Mouse (Mus musculus) liver, embryonic 12.5 days (tissue): ENCODE results near the gene Polr2e. TPM values are rescaled to one million over a fixed set of nuclear protein-coding genes. Genes with fewer than 3 reads are reported as not detected.

ENCODE experiments used
- ATAC-seq: fragments of 200-750 bp; cut with Nextera tagmentation; 2 replicates; pipeline ENCODE4 v1.8.0; 2017; ENCODE audit warnings: moderate number of reproducible peaks, mild to moderate bottlenecking, moderate library complexity
- H3K27ac ChIP-seq: fragments of 300-500 bp; sonication (generic); 2 replicates; pipeline ENCODE4 v1.5.1; 2016; ENCODE audit warnings: mild to moderate bottlenecking
- H3K27me3 ChIP-seq: fragments of 300-500 bp; sonication (generic); replicated peaks from 2 replicates; pipeline ENCODE4 v1.6.1; 2016; ENCODE audit warnings: mild to moderate bottlenecking, moderate library complexity
- H3K36me3 ChIP-seq: fragments of 300-500 bp; sonication (generic); 2 replicates; pipeline ENCODE4 v1.6.1; 2016; ENCODE audit warnings: mild to moderate bottlenecking, moderate library complexity
- H3K4me1 ChIP-seq: fragments of 300-500 bp; sonication (generic); 2 replicates; pipeline ENCODE4 v1.6.1; 2016
- H3K4me2 ChIP-seq: fragments of 300-500 bp; sonication (generic); 2 replicates; pipeline ENCODE4 v1.6.1; 2016; ENCODE audit warnings: mild to moderate bottlenecking, moderate library complexity
- H3K4me3 ChIP-seq: fragments of 300-500 bp; sonication (generic); 2 replicates; pipeline ENCODE4 v1.5.1; 2016; ENCODE audit warnings: mild to moderate bottlenecking, moderate library complexity
- H3K9ac ChIP-seq: fragments of 300-500 bp; sonication (generic); 2 replicates; pipeline ENCODE4 v1.6.1; 2016; ENCODE audit warnings: mild to moderate bottlenecking, moderate library complexity
- H3K9me3 ChIP-seq: fragments of 300-500 bp; sonication (generic); replicated peaks from 2 replicates; pipeline ENCODE4 v1.6.1; 2016; ENCODE audit warnings: mild to moderate bottlenecking, moderate library complexity
- WGBS: fragments of 180-500 bp; shearing (Covaris S2); methylation state at CpG from one replicate; pipeline ENCODE4 v1.1.7; 2016; ENCODE audit not compliant: insufficient replicate concordance; 5-methylcytosine and 5-hydroxymethylcytosine counted together
- polyA plus RNA-seq: library from polyadenylated mRNA; unstranded; fragments of >200 nt; fragmentation: Nextera tagmentation; extraction: Ambion mirVana; gene quantifications from 2 replicates; pipeline ENCODE4 v1.2.1, GENCODE M21; 2016

Polr2e gene
- polyA plus RNA-seq, 1 experiment from 2014 or later = 147 TPM

GRCm38 (mm10) chr10:80011740-80012139 lies 27.9 kb downstream of the Polr2e start:
- Histone ChIP-seq H3K9ac (no peak overlapping the region), H3K27me3 (peaks cover 24% of the 10 kb centered on the region), H3K27ac (no peak overlapping the region), H3K4me2 (no peak overlapping the region), H3K4me1 (peaks cover 29% of the 10 kb centered on the region), H3K4me3 (no peak overlapping the region), H3K36me3 (peaks cover 94% of the 10 kb centered on the region), H3K9me3 (peaks cover 16% of the 10 kb centered on the region)
- no peak for ATAC-seq
- WGBS = 90% methylated on average over 6 of the region's 6 CpGs

GRCm38 (mm10) chr10:80004233-80004705 lies 35.3 kb downstream of the Polr2e start:
- 69% methylated on average over 8 of the region's 8 CpGs for WGBS
- H3K27ac ChIP-seq = peak overlapping the region; percentile 72

GRCm38 (mm10) chr10:80003374-80004232 lies 36.0 kb downstream of the Polr2e start:
- Histone ChIP-seq H3K9me3 (no peaks in the 10 kb centered on the region), H3K4me3 (no peak overlapping the region), H3K4me1 (peaks cover 63% of the 10 kb centered on the region), H3K27ac (peak overlapping the region; percentile 72), H3K4me2 (peak overlapping the region; percentile 43), H3K9ac (peak overlapping the region; percentile 39), H3K27me3 (peaks cover 6% of the 10 kb centered on the region), H3K36me3 (peaks cover 91% of the 10 kb centered on the region)
- ATAC-seq = peak; percentile 57
- 37% methylated on average over 9 of the region's 9 CpGs for WGBS

More at GRCm38 (mm10) chr10:80004233-80004705, 35.3 kb downstream of the Polr2e start:
- Histone ChIP-seq H3K36me3 (peaks cover 91% of the 10 kb centered on the region), H3K27me3 (peaks cover 6% of the 10 kb centered on the region), H3K4me1 (peaks cover 56% of the 10 kb centered on the region), H3K9me3 (no peaks in the 10 kb centered on the region), H3K4me3 (no peak overlapping the region), H3K9ac (peak overlapping the region; percentile 22; the same call in 1 of the 2 replicates), H3K4me2 (no peak overlapping the region; the same call in 1 of the 2 replicates)
- no peak; the same call in 1 of the 2 replicates for ATAC-seq

GRCm38 (mm10) chr10:80002829-80003228 lies 36.8 kb downstream of the Polr2e start:
- Histone ChIP-seq H3K36me3 (peaks cover 90% of the 10 kb centered on the region), H3K9ac (peak overlapping the region; percentile 39), H3K4me3 (no peak overlapping the region), H3K4me2 (peak overlapping the region; percentile 43), H3K27ac (peak overlapping the region; percentile 72), H3K4me1 (peaks cover 71% of the 10 kb centered on the region), H3K27me3 (peaks cover 6% of the 10 kb centered on the region), H3K9me3 (no peaks in the 10 kb centered on the region)
- 51% methylated on average over 21 of the region's 21 CpGs for WGBS
- ATAC-seq = no peak

- peaks cover 75% of the 10 kb centered on the region for H3K4me1 ChIP-seq
- H3K9me3 ChIP-seq = no peaks in the 10 kb centered on the region
- H3K4me3 ChIP-seq = no peak overlapping the region
- peaks cover 82% of the 10 kb centered on the region for H3K36me3 ChIP-seq
- no peak overlapping the region for H3K27ac ChIP-seq
- peaks cover 6% of the 10 kb centered on the region for H3K27me3 ChIP-seq
- WGBS = 90% methylated on average over 9 of the region's 9 CpGs
- peak overlapping the region; percentile 39; the same call in 1 of the 2 replicates for H3K9ac ChIP-seq
- no peak for ATAC-seq
- peak overlapping the region; percentile 12; the same call in 1 of the 2 replicates for H3K4me2 ChIP-seq
These were observed 37.6 kb downstream of the Polr2e start for GRCm38 (mm10) chr10:80001945-80002344.

- Histone ChIP-seq H3K4me2 (peak overlapping the region; percentile 92), H3K4me3 (peak overlapping the region; percentile 75), H3K9ac (peak overlapping the region; percentile 87), H3K36me3 (peaks cover 70% of the 10 kb centered on the region), H3K27ac (peak overlapping the region; percentile 93), H3K4me1 (peaks cover 82% of the 10 kb centered on the region), H3K27me3 (peaks cover 6% of the 10 kb centered on the region), H3K9me3 (no peaks in the 10 kb centered on the region)
- ATAC-seq = peak; percentile 31
- WGBS = 17% methylated on average over 15 of the region's 15 CpGs
These were observed 41.8 kb downstream of the Polr2e start for GRCm38 (mm10) chr10:79997819-79998218.

GRCm38 (mm10) chr10:79997034-79997760 lies 42.4 kb downstream of the Polr2e start:
- 2% methylated on average over 35 of the region's 35 CpGs for WGBS
- H3K4me1 ChIP-seq = peaks cover 75% of the 10 kb centered on the region
- H3K27ac ChIP-seq = peak overlapping the region; percentile 93
- peak overlapping the region; percentile 87 for H3K9ac ChIP-seq
- no peaks in the 10 kb centered on the region for H3K9me3 ChIP-seq
- H3K4me2 ChIP-seq = peak overlapping the region; percentile 92
- peaks cover 70% of the 10 kb centered on the region for H3K36me3 ChIP-seq
- peak overlapping the region; percentile 75 for H3K4me3 ChIP-seq
- ATAC-seq = peak; percentile 74
- H3K27me3 ChIP-seq = peaks cover 4% of the 10 kb centered on the region

- 0% methylated on average over 34 of the region's 34 CpGs for WGBS
- Histone ChIP-seq H3K27ac (peak within 1 kb of the TSS; percentile 93), H3K9me3 (peaks cover 3% of the 10 kb centered on the region), H3K27me3 (no peaks in the 10 kb centered on the region), H3K9ac (peak within 1 kb of the TSS; percentile 87), H3K36me3 (peaks cover 70% of the 10 kb centered on the region), H3K4me3 (peak within 1 kb of the TSS; percentile 75), H3K4me2 (peak within 1 kb of the TSS; percentile 92), H3K4me1 (peaks cover 68% of the 10 kb centered on the region)
- peak; percentile 85 for ATAC-seq
These were observed 43.1 kb downstream of the Polr2e start, which contains the start of gene Abca7 for GRCm38 (mm10) chr10:79996272-79997033. Gene Abca7 (plus strand): TSS chr10:79996494.

- H3K36me3 ChIP-seq = peaks cover 70% of the 10 kb centered on the region
- peaks cover 64% of the 10 kb centered on the region for H3K4me1 ChIP-seq
- peak overlapping the region; percentile 92 for H3K4me2 ChIP-seq
- no peak for ATAC-seq
- peak overlapping the region; percentile 57; the same call in 1 of the 2 replicates for H3K27ac ChIP-seq
- WGBS = 44% methylated on average over 1 of the region's 1 CpGs
- peak overlapping the region; percentile 87; the same call in 1 of the 2 replicates for H3K9ac ChIP-seq
- H3K9me3 ChIP-seq = peaks cover 3% of the 10 kb centered on the region
- H3K27me3 ChIP-seq = peaks cover 6% of the 10 kb centered on the region; the same call in 1 of the 2 replicates
- no peak overlapping the region for H3K4me3 ChIP-seq
These were observed 44.0 kb downstream of the Polr2e start for GRCm38 (mm10) chr10:79995636-79996035.

GRCm38 (mm10) chr10:79994397-79995115 lies 45.0 kb downstream of the Polr2e start:
- 76% methylated on average over 16 of the region's 16 CpGs for WGBS
- peak overlapping the region; percentile 57 for H3K27ac ChIP-seq

More at GRCm38 (mm10) chr10:79994397-79995115, 45.0 kb downstream of the Polr2e start:
- peaks cover 59% of the 10 kb centered on the region for H3K4me1 ChIP-seq
- H3K27me3 ChIP-seq = peaks cover 15% of the 10 kb centered on the region
- H3K36me3 ChIP-seq = peaks cover 60% of the 10 kb centered on the region
- no peak overlapping the region for H3K9ac ChIP-seq
- H3K9me3 ChIP-seq = peaks cover 3% of the 10 kb centered on the region
- ATAC-seq = no peak
- H3K4me3 ChIP-seq = no peak overlapping the region
- no peak overlapping the region for H3K4me2 ChIP-seq
